Mouse (Mus musculus) megakaryocyte, adult 5-6 weeks (primary cell): ENCODE results near the gene Clybl. TPM values are rescaled to one million over a fixed set of nuclear protein-coding genes. Genes with fewer than 3 reads are reported as not detected.

Source experiments
- ATAC-seq: 2 replicates; pipeline ENCODE4 v1.8.0; 2016; ENCODE audit warnings: mild to moderate bottlenecking, inconsistent platforms; ENCODE audit not compliant: poor library complexity, severe bottlenecking
- total RNA-seq, 2 experiments: library from RNA; stranded (forward) in 1 of 2; stranded (reverse) in 1 of 2; fragments of 153-499, 151-499 nt in 1 of 2; fragments of 221-1000, 200-1000 nt in 1 of 2; gene quantifications; 2 replicates each; pipeline versions ENCODE4 v1.2.3 to v1.2.4; 2015 to 2017

Clybl gene
- total RNA-seq, 2 experiments from 2014 or later = 4.8 to 11.1 TPM

DNA sequence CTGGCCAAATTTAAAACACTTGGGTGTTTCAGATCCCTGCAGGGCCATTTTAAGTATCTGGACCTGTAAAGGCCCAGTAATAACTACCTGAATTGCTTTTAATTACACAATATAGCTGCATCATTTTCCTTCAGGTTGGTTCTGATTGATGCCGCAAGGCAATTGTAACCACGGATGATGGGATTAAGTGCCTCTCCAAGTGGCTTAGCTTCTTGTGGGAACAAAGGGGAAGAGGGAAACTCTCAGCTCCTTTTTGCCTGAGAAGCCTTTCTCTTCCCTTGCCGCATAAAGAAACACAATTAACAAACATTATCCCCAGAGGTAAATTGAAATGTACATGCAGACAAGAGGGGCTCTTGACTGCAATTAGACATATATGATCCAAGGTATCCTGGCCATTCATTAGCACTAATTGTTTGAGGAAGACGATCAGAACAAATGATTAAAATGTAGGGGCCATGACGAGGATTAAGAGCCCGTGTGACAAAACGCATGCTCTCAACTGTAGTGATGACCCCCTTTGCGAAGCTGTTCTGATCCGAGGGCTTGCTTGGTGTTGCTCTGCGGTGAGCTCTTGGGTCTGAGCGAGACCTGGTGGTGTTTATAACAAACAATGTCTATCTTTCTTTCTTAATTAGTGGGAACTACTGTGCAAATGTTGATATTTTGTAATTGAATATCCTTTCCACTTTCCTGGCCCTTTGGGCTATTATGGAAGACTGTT lies 116.0 kb downstream of the Clybl start:
- no peak for ATAC-seq

DNA sequence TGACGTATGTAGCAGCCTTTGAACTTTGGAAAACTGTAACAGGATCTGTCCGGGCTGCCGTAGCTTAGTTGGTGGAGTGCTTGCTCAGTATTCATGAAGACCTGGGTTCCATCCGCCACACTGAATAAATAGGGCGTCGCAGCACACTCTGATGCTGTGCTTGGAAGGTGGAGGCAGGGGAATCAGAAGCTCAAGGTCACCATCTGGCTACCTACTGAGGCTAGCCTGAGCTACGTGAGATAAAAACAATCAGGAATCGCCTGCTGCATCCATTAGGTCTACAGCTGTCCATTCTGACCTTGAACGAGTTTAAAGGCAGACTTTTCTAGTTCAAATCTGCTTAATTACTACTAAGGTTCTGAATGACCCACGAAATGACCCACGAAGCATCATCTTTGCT lies 118.8 kb downstream of the Clybl start:
- ATAC-seq = no peak

DNA sequence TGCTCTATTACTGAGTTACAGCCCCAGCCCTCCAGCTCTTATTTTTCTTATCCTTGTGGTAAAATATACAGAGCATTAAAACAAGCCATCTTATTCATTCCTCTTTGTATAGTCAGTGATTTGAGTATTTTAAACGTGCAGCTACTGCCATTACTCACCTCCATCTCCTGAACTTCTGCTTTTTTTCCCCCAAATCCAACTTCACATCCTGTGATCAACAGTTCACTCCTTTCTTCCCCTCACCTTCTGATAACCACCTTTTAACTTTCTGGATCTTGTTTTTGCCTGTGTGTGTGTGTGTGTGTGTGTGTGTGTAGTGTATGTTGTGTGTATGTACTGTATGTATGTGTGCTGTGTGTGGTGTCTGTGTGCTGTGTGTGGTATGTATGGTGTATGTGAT lies 122.3 kb downstream of the Clybl start:
- ATAC-seq = no peak

DNA sequence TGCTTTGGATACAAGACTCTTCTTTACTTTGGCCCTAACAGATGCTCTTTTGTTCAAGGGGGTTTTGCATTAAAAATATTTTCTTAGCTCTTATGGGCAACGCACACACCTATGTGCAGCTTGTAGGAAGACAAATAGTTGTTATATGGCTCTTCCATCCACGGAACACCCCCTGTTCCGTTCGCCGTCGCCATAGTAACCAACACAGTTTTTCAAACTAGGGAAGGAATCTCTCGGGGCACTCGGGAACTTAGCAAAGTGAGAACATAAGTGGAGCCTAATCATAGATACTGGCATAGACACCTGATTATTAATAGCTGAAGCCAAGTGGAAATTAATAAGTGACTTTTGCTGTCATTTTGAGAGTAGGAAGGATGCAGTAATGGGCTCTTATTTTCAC lies 123.6 kb downstream of the Clybl start:
- ATAC-seq = no peak

DNA sequence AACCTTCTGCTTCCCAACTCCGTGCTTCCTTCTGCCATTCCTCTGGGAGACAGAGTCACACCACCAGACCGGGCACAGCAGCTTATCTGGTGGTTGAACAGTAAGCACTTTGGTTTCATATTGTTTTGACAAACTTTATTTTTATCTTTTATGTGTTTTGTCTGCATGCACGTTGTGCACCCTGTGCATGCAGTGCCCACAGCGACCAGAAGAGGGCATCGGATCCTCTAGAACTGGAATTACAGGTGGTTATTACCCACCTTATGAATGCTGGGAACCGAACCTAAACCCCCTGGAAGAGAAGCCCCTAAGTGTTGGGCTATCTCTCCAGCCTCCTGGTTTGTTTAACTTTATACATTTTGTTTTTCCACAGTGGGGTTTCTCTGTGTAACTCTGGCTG lies 130.9 kb downstream of the Clybl start:
- ATAC-seq = no peak

DNA sequence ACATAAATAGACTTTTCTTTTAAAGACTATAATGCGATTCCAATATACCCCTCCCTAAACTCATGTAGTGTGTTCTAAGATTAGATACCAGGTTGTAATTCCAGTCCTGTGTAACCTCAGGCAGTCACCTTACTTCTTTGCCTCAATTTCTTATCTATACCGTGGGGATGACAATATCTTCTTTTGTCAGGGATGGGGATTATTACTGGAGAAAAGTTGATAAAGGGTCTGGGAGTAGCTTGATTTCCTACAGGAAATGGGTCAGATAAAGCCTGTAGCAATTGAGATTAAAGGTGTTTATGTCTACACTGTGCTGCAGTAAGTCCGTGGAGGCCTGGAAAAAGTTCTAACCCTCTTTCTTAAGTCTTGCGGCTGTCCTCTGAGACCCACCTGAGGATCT lies 131.8 kb downstream of the Clybl start:
- ATAC-seq = no peak

DNA sequence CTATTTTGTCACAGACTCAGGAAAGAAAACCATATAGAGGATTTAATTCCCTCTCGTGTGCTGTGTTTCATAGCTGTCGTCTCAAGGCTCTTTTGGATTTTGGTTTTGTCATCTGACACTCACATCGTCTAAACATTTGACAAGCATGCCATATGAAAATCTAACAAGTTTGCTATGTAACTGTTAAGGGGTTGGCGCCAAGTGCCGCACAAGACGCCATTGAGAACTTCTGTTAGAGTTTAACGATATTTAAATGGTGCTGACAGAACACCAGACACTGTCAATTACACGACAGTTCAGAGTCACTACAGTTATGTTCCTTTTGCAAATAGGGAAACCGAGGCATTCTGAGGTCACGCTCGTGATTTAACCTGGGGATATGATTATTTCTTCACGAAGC lies 134.2 kb downstream of the Clybl start:
- no peak for ATAC-seq

DNA sequence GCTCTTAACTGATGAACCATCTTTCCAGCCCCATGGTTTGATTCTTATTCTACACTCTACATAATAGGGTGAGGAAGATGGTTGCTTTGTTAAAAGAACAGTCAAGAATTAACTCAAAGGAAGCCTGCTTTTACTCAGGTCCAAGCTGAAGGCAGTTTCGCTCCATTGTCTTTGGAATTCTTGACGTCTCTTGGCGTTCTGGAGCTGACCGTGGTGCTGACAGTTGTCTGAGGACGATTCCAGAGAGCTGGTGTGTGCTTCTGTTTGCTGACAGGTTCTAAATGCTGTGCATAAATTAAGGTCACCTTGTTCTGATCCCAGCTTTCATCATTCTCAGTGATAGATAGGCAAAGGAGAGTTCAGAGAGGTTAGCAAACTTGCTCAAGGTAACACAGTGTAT lies 140.6 kb downstream of the Clybl start:
- no peak for ATAC-seq

DNA sequence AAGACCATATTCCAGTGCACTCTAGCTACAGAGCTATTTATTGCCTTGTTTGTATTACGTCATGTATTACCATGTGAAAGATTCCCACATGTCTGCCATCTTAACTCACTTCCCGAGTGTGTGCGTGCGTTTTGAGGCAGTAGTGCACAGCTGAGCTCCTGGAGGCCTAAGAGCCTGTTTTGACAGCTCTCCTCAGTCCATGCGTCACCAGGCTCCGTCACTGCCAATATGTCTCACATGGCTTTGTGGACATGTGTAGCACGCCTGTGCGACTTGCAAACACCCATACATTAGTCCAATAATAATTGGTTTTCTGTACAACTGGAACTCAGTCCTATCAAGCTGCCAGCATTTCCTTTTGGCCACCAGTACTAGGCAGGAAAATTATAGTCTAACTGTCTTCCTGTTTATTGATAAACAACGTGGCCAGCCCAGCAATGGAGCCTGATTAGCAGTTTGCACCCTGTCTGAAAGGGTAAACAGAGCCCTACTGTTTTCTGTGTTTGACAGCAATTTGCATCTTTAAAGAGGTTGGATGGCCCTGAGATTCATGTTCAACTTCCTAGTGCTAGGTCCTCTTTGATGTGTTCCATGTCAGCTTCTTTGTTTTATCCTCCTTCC lies 142.4 kb downstream of the Clybl start:
- ATAC-seq = no peak

DNA sequence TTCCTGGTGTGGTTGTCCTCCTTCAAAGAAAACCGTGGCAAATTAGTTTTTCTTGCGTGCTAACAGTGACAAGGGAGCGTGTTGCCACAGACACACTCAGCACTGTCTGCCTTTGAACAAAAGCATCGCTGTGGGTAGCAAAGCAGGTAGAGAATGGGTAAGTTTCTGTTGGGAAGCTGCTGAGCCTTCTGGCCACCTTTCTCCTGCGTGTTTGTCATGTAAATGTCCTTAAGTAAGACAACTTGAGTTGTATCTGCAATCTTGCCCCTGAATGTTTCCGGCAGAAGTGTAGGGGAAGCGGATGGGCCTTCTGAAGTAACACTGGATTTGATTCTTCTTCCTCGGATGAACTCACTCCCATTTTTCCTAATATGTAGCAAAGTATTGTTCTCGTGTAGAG lies 148.6 kb downstream of the Clybl start:
- ATAC-seq = no peak

DNA sequence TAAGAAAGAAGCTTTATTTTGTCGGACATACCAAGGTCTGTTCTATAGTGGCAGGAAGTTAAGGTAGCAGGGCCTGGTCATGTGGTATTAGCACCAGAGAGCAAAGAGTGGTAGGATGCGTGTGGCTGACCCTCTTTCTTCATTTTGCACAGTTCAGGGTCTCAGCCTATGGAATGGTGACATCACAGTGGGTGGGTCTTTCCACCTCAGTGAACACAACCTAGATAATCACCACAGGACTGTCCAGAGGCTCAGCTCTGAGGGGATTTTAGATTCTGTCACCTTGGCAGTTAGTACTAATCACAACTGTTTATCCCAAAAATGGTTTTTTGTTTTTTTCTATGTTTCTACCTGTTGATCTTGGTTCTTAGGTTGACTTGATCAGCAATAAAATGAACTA lies 149.2 kb downstream of the Clybl start:
- ATAC-seq = no peak

DNA sequence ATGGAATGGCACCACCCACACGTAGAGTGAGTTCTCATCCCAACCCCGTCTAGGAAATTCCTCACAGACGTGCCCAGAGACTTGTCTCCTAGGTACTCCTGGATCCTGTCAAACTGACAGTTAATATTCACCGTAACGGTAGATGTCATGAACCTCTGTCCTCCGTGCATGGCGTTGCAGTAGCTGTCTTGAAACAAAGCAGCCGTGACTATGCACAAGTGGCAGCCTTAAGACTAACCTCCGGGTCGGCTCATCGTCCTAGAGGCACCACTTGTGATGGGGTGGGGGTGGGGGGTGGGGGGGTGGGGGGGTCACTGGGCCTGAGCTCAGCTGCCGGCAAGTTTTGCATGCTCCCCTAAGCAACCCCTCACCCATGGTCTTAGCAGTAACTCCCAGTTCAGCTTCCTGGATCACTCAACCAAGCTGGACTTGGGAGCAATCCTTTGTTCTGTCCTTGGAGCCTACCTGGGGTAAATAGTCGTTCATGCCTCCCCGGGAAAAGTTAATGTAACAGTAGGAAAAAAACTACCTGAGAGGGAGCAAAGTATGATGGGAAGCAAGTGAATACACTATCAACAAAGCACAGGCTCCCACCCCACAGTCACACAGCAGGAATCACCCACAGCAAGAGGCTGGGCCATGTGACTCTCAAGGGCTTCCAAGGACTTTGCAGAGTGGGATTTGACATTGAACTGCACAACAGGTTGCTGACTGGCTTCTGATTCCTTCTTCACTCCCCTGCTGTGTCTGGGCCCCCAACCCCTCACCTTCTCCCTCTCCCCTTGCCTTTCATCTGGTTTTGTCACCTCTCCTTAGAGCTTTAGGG lies 150.3 kb downstream of the Clybl start:
- no peak for ATAC-seq

DNA sequence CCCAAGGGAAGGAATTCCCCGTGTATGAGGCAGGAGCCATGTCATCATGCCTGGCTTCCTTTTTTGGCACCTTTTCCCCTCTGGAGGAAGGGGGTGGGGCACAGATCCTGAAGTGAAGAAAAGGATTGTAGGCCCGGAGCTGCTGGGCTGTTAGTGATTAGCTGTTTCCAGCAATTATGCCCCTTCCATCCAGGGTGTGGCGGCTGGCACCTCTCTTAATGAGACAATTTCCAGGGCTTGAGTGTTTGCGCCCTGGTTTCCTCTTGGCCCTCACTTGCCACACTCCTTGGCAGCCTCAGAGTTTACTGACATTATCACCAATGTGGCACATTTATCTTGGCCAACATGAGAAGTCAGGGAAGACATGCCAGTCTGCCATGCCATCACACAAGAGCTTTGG lies 155.5 kb downstream of the Clybl start:
- ATAC-seq = no peak

DNA sequence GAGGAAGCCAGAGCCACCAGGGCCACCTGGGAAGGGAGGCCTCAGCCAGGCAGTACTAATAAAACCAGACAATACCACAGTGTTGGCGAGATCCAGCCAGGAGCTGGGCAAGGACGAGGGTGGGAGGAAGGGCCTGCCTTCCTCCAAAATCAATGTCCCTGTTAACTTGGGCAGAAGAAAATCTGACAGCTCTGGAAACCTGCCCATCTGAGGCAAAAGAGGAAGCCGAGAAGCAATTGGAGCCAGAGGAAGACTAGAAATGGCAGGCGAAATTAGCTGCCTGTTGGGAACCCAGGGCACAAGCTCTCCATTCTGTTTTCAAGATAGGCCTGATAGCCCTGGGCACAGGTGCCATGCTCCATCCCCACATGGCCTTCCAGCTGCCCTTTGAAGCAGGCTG lies 157.3 kb downstream of the Clybl start:
- ATAC-seq = no peak

DNA sequence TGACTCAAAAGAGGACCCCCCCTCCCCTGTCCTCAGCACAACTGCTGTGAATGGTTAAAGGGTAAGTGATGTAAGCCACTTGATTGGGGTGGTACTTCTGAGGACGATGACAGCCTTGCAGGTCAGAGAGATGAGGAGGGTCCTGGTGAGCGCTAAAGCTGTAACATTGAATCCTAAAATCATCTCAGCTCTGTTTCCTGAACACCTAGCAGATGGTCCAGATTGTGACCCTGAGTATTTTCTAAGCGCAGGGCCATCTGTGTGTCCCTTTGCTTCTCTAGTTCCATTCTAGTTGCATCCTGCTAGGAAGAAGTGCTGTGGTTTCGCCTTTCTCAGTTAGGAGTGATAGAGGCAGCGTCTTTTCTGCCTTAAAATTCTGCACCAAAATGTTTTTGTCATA lies 158.6 kb downstream of the Clybl start:
- no peak for ATAC-seq

DNA sequence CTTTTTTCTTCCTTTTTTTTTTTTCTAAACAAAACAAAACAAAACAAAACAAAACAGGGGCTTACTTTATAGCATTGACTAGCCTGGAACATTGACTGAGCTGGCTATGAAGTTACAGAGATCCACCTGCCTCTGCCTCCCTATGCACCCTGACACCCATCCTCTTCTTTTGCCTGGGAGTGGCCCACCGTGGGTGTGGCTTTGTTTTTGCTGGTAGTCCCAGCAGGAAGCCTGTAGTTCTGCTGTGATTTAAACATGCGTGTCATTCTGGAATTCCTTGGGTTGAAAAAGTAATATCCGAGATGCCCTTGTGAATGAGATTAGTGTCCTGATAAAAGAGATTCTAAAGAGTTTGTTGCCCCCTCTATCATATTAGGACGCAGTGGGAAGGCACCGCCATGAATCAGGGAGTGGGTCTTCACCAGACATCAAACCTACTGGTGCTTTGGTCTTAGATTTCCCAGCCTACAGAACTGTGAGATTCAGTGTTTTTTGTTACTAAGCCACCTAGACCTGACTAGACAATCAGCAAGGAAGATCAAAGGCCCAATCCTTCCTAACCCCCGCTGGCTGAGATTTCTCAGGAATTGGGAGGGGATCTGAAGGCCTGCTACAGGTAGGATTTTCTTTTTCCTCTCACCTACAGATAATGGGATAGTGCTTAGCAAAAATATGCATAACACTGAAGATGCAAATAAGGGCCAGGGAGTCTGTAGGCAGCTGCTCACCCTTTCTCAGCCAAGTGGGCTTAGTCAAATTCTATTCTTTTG lies 160.3 kb downstream of the Clybl start:
- no peak for ATAC-seq

DNA sequence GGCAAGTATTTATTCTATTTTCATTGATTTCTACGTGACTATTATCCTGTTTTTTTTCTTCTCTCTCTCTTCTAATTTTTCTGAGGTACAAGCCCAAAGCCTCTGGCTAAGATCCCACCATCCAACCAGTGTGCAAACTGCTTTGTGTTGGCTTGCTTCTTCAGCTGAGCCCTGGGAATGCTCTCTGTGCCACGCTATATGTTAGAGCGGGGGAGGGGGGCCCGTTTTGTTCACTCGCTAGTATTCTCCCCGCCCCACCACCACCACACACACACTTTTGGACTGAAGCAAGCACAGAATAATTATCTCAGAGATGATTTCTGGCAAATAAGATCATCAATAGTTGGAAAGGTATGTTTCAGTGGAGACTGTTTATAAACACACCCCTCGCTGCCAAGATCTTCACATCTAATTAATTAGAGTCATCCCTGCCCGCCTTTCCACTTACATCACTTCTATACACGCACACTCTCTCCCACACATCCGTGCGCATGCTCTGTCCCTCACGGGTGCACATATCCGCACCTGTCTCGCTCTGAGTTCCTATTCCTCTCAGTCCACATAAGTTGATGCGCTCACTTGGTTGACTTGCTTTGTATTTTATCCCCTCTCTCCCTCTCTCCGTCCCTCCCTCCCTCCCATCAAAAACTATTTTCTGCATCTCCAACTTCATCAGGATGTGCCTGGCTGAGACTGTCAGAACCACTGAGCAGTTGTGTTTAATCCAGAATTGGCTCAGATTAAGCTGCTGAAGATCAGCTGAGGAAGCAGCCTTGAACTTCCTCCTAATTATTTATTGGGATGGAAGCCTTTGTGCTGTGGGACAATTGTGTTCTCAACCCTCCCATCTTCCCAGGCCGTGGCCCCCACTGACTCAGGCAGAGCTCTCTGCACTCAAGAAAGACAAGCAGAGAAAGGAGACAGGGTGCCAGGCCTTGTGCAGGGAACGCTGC lies 163.0 kb downstream of the Clybl start:
- no peak for ATAC-seq

DNA sequence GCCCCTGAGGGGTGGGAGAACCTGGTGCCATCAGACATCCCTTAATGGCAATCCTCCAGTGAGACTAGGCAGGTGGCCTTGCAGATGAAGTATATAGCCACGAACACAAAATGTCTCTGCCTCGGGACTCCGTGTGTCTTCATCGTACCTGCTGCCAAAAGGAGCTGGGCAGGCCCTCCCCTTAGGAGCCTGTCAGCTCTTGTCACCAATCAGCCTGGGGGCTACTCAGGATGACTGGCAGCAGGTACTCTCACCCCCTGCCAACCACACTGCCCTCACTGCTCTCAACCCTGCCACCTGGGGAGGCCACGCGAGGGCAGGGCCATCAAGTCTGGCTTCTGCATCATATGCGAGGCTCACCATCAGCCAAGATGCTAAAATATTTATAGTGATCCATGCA lies 166.6 kb downstream of the Clybl start:
- no peak for ATAC-seq

DNA sequence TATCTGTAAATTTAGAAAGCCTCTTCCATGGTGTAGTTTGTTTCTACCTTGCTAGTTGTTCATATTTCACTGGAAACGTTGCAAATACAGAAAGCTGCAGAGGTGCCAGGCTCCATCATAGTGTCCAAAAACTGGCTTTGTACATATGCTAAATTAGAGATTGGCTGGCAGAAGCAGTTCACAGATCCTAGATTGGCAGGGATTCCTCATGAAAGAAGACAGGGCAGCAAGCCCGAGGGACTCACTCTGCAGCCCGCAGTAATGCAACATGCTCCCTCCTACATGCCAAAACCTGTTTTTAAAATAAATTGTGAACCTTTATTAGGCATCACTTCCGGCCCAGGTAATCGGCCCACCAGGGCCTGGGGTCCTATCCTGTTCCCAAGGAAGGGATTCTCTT lies 167.8 kb downstream of the Clybl start:
- ATAC-seq = no peak

DNA sequence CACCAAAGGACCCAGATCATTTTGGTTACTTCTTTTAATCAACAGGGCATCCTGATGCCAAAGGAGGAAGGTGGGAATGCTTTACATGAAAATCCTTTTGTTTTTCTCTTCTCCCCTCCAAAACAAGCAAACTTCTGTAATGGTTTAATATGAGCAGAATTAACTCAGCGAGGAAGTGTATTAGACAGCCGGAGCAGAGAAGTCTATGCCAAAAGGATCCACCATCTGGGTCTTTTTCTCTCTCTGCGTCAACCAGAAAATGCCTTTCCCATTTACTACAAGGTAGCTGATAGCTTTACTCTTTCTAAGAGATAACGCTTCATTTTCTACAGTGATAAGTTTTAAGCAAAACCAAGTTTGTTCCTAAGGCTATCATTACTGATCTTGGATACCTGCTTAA lies 168.3 kb downstream of the Clybl start:
- no peak for ATAC-seq
